Comparison of ENCODE assay signal across 21 mouse cellular contexts in genomic region chr13:68860036-68860435, GRCm38 (mm10).
DNase-seq lines count a peak whose midpoint lies in the region; ATAC-seq and TF ChIP-seq lines count a peak whose summit lies in the region.
"Had no signal": no experiment of that assay in that cellular context is flagged by ENCODE, and none has a peak within 500 bp of the region (broad histone marks: within the 10 kb centered on the region; RNA-seq: fewer than 3 reads in every experiment).

No protein-coding gene starts in this region.

- no peaks in the 10 kb centered on the region for H3K36me3 ChIP-seq in embryonic facial prominence, embryonic 14.5 days (ENCODE audit: control insufficient read depth, insufficient read depth, low read length)
- H3K36me3 ChIP-seq in embryonic facial prominence, embryonic 10.5 days (replicated peaks), result no peaks in the 10 kb centered on the region
- no peaks in the 10 kb centered on the region for H3K36me3 ChIP-seq in kidney, postnatal 0 days (ENCODE audit: insufficient read depth, low read length)
- H3K36me3 ChIP-seq in kidney, embryonic 16.5 days (ENCODE audit: insufficient read depth, low read length), result no peaks in the 10 kb centered on the region
- H3K36me3 ChIP-seq in lung, embryonic 16.5 days (ENCODE audit: control insufficient read depth, insufficient read depth, low read length), result no peaks in the 10 kb centered on the region
- no peaks in the 10 kb centered on the region for H3K36me3 ChIP-seq in hindbrain, embryonic 10.5 days
- H3K36me3 ChIP-seq: neural tube, embryonic 13.5 days had no signal

- no peaks in the 10 kb centered on the region for H3K4me1 ChIP-seq in embryonic facial prominence, embryonic 14.5 days (ENCODE audit: control insufficient read depth, insufficient read depth, low read length)
- H3K4me1 ChIP-seq in embryonic facial prominence, embryonic 10.5 days, result no peaks in the 10 kb centered on the region
- H3K4me1 ChIP-seq in kidney, postnatal 0 days (replicated peaks; ENCODE audit: insufficient read depth, low read length), result no peaks in the 10 kb centered on the region
- no peaks in the 10 kb centered on the region for H3K4me1 ChIP-seq in kidney, embryonic 16.5 days (ENCODE audit: insufficient read depth, low read length)
- H3K4me1 ChIP-seq in lung, embryonic 16.5 days (replicated peaks; ENCODE audit: control insufficient read depth, insufficient read depth, low read length), result peaks cover 4% of the 10 kb centered on the region; the same call in 1 of the 2 replicates
- H3K4me1 ChIP-seq in lung, adult 2 months (ENCODE audit: control insufficient read depth, insufficient read depth, low read length), result no peaks in the 10 kb centered on the region
- H3K4me1 ChIP-seq in hindbrain, embryonic 10.5 days (replicated peaks), result no peaks in the 10 kb centered on the region

- no peak overlapping the region for H3K4me3 ChIP-seq in embryonic facial prominence, embryonic 14.5 days (ENCODE audit: low read depth, low read length)
- no peak overlapping the region for H3K4me3 ChIP-seq in embryonic facial prominence, embryonic 10.5 days
- no peak overlapping the region for H3K4me3 ChIP-seq in kidney, postnatal 0 days (replicated peaks; ENCODE audit: low read depth, low read length)
- H3K4me3 ChIP-seq in kidney, embryonic 16.5 days (ENCODE audit: low read length), result no peak overlapping the region
- H3K4me3 ChIP-seq in lung, embryonic 16.5 days (ENCODE audit: low read length), result no peak overlapping the region
- no peak overlapping the region for H3K4me3 ChIP-seq in lung, adult 2 months (replicated peaks; ENCODE audit: extremely low read depth, low read depth, low read length)
- H3K4me3 ChIP-seq in hindbrain, embryonic 10.5 days, result no peak overlapping the region
- H3K4me3 ChIP-seq: erythroblast, embryonic 14.5 days; heart, adult 2 months; neural tube, embryonic 13.5 days had no signal

- H3K9me3 ChIP-seq in embryonic facial prominence, embryonic 14.5 days (ENCODE audit: control insufficient read depth, low read length), result no peaks in the 10 kb centered on the region
- H3K9me3 ChIP-seq in embryonic facial prominence, embryonic 10.5 days, result no peaks in the 10 kb centered on the region
- no peaks in the 10 kb centered on the region for H3K9me3 ChIP-seq in kidney, postnatal 0 days (replicated peaks; ENCODE audit: low read length)
- H3K9me3 ChIP-seq in kidney, embryonic 16.5 days (ENCODE audit: low read length), result no peaks in the 10 kb centered on the region
- H3K9me3 ChIP-seq in lung, embryonic 16.5 days (ENCODE audit: control insufficient read depth, low read length), result no peaks in the 10 kb centered on the region
- H3K9me3 ChIP-seq in hindbrain, embryonic 10.5 days, result no peaks in the 10 kb centered on the region
- H3K9me3 ChIP-seq: neural tube, embryonic 13.5 days had no signal

- no peak overlapping the region for H3K27ac ChIP-seq in embryonic facial prominence, embryonic 14.5 days (replicated peaks; ENCODE audit: low read depth, low read length)
- H3K27ac ChIP-seq in embryonic facial prominence, embryonic 10.5 days (replicated peaks), result no peak overlapping the region
- no peak overlapping the region for H3K27ac ChIP-seq in kidney, postnatal 0 days
- H3K27ac ChIP-seq in kidney, embryonic 16.5 days (ENCODE audit: low read length), result no peak overlapping the region
- H3K27ac ChIP-seq in lung, embryonic 16.5 days (ENCODE audit: low read length), result peak overlapping the region; percentile 9
- no peak overlapping the region for H3K27ac ChIP-seq in hindbrain, embryonic 10.5 days
- H3K27ac ChIP-seq: heart, adult 2 months; hindbrain, embryonic 14.5 days; macrophage; neural tube, embryonic 13.5 days had no signal

- DNase-seq in embryonic facial prominence, embryonic 14.5 days (ENCODE audit: low spot score), result peak; percentile 21
- no peak for DNase-seq in embryonic facial prominence, embryonic 10.5 days (ENCODE audit: low spot score)
- peak; percentile 10 for DNase-seq in kidney, postnatal 0 days (ENCODE audit: low spot score)
- DNase-seq in lung, adult 2 months, result no peak
- peak; percentile 67 for DNase-seq in brain, embryonic 14.5 days (ENCODE audit: low read depth)
- DNase-seq in hindbrain, embryonic 10.5 days (ENCODE audit: low spot score), result no peak
- DNase-seq: adrenal gland, postnatal 14 days; cerebellum, adult 9-11 months; embryo, embryonic 11 days; heart, adult 2 months; kidney, adult 11 months; liver; retina, postnatal 1 day; thymus, adult 18-20 months had no signal

- H3K4me2 ChIP-seq in embryonic facial prominence, embryonic 14.5 days (ENCODE audit: low read depth, low read length), result no peak overlapping the region
- no peak overlapping the region for H3K4me2 ChIP-seq in kidney, postnatal 0 days (ENCODE audit: low read length)
- H3K4me2 ChIP-seq in kidney, embryonic 16.5 days (replicated peaks; ENCODE audit: low read depth, low read length), result no peak overlapping the region
- no peak overlapping the region for H3K4me2 ChIP-seq in lung, embryonic 16.5 days (ENCODE audit: low read depth, low read length)
- H3K4me2 ChIP-seq: hindbrain, embryonic 14.5 days; neural tube, embryonic 13.5 days had no signal

- ATAC-seq in embryonic facial prominence, embryonic 14.5 days (ENCODE audit: low read depth), result no peak
- no peak for ATAC-seq in kidney, postnatal 0 days (replicated peaks; ENCODE audit: low FRiP score, low read depth)
- ATAC-seq in kidney, embryonic 16.5 days (ENCODE audit: low FRiP score, low TSS enrichment), result no peak
- ATAC-seq in lung, embryonic 16.5 days (ENCODE audit: low read depth), result peak; percentile 73; the same call in 1 of the 2 replicates

- WGBS in embryonic facial prominence, embryonic 14.5 days, result 41% methylated on average over 4 of the region's 4 CpGs
- 86% methylated on average over 4 of the region's 4 CpGs for WGBS in embryonic facial prominence, embryonic 10.5 days
- WGBS in kidney, postnatal 0 days, result 50% methylated on average over 4 of the region's 4 CpGs
- 51% methylated on average over 4 of the region's 4 CpGs for WGBS in kidney, embryonic 16.5 days
- 32% methylated on average over 4 of the region's 4 CpGs for WGBS in lung, embryonic 16.5 days
- 46% methylated on average over 4 of the region's 4 CpGs for WGBS in lung, adult 2 months
- 85% methylated on average over 4 of the region's 4 CpGs for whole genome bisulfite sequencing in hindbrain, embryonic 10.5 days

- no peak overlapping the region for H3K9ac ChIP-seq in embryonic facial prominence, embryonic 14.5 days (ENCODE audit: low read depth, low read length)
- H3K9ac ChIP-seq in kidney, postnatal 0 days (ENCODE audit: low read depth, low read length), result no peak overlapping the region
- H3K9ac ChIP-seq in kidney, embryonic 16.5 days (replicated peaks; ENCODE audit: low read length), result no peak overlapping the region
- no peak overlapping the region for H3K9ac ChIP-seq in lung, embryonic 16.5 days (ENCODE audit: low read length)
- H3K9ac ChIP-seq: hindbrain, embryonic 14.5 days; neural tube, embryonic 13.5 days had no signal

- TF ChIP-seq POLR2A in lung, adult 2 months (IDR thresholded peaks at IDR 0.05; ENCODE audit: borderline replicate concordance, extremely low read depth, low read depth, low read length), result no peak
- no peak for TF ChIP-seq POLR2A in brain, embryonic 14.5 days (IDR thresholded peaks at IDR 0.05; ENCODE audit: borderline replicate concordance, extremely low read depth, insufficient read depth, insufficient read length, poor library complexity, severe bottlenecking)

- TF ChIP-seq CTCF in kidney, postnatal 0 days (IDR thresholded peaks at IDR 0.05; ENCODE audit: low read depth), result no peak
- no peak for TF ChIP-seq CTCF in lung, adult 2 months (IDR thresholded peaks at IDR 0.05; ENCODE audit: insufficient read depth, low read length)
- no peak for TF ChIP-seq CTCF in brain, embryonic 14.5 days (IDR thresholded peaks at IDR 0.05; ENCODE audit: borderline replicate concordance, extremely low read depth, insufficient read depth, insufficient read length)

- H3K27me3 ChIP-seq in embryonic facial prominence, embryonic 14.5 days (replicated peaks; ENCODE audit: control insufficient read depth, insufficient read depth, low read length), result no peaks in the 10 kb centered on the region
- H3K27me3 ChIP-seq in embryonic facial prominence, embryonic 10.5 days (replicated peaks; ENCODE audit: low read depth, poor library complexity, severe bottlenecking), result no peaks in the 10 kb centered on the region
- no peaks in the 10 kb centered on the region for H3K27me3 ChIP-seq in kidney, postnatal 0 days (ENCODE audit: insufficient read depth, low read length)
- no peaks in the 10 kb centered on the region for H3K27me3 ChIP-seq in kidney, embryonic 16.5 days (ENCODE audit: insufficient read depth, low read length)
- no peaks in the 10 kb centered on the region for H3K27me3 ChIP-seq in lung, embryonic 16.5 days (ENCODE audit: control insufficient read depth, insufficient read depth, low read depth, low read length)
- no peaks in the 10 kb centered on the region for H3K27me3 ChIP-seq in hindbrain, embryonic 10.5 days (ENCODE audit: insufficient read depth, poor library complexity, severe bottlenecking)
- H3K27me3 ChIP-seq: CH12.LX; neural tube, embryonic 13.5 days had no signal

Comparison
In these comparisons a context has a peak if more than half of its experiments do, and no peak if none do; other contexts are left out.
1. DNase-seq: peak in embryonic facial prominence, embryonic 14.5 days (single experiment), kidney, postnatal 0 days (single experiment) and brain, embryonic 14.5 days (single experiment); none in embryonic facial prominence, embryonic 10.5 days (single experiment), lung, adult 2 months (single experiment) and hindbrain, embryonic 10.5 days (single experiment).